Mouse (Mus musculus) Patski (cell line): ENCODE measurements around the gene Gm27021. TPM values are rescaled to one million over a fixed set of nuclear protein-coding genes. Genes with fewer than 3 reads are reported as not detected.

Experiments
- ATAC-seq: fragments of 100-300 bp; one replicate; pipeline ENCODE4 v1.8.0; 2021
- CTCF ChIA-PET: fragments of 350-600 bp; sonication (Branson Sonifier 250); formaldehyde crosslinking; loops from one replicate; lab custom pipeline; 2022; ENCODE audit warnings: inconsistent platforms; lab: Charles Lee
- POLR2A ChIA-PET: fragments of 350-600 bp; sonication (Branson Sonifier 250); formaldehyde crosslinking; loops from one replicate; lab custom pipeline; 2022; ENCODE audit warnings: antibody characterized with exemption, inconsistent platforms; lab: Charles Lee
- DNase-seq: peaks from one replicate; pipeline ENCODE4 v3.0.0-alpha.2; 2011; ENCODE audit warnings: low read depth, low spot score
- H3K27me3 ChIP-seq: fragments of 371-371 bp; one replicate; pipeline ENCODE4 v1.5.1; 2021
- CTCF ChIP-seq: fragments of 100-300 bp; IDR thresholded peaks from one replicate; pipeline ENCODE4 v1.5.1; 2021
- in situ Hi-C: fragments of 300-500 bp; cut with MboI; formaldehyde crosslinking; loops from 3 replicates; pipeline ENCODE4 v1.11.1; 2018; ENCODE audit warnings: low pct_unique_long_range_greater_than_20kb, mixed read lengths
- polyA plus RNA-seq: library from polyadenylated mRNA; unstranded; gene quantifications from one replicate; pipeline ENCODE4 v1.2.3, GENCODE M21; 2021

The Gm27021 gene
- polyA plus RNA-seq, 1 experiment from 2014 or later = 1.4 TPM

DNA sequence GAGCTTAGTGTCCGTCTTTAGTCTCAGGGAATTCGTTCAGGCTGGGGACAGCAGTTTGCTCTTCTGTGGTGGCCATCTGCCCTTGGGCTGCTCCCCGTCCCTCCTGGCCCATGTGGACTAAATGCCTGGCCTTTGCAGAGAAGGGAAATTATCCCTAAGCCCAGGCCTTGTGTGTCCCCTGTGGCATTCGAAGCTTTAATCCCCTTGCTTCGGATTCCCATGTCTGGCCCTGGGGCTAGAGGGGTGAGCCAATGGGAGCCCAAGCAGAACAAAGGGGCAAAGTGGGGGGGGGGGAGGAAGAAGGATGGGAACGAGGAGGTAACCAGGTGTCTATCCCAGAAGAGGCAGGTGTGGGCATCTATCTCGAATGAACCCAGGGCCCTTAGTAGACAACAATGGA lies 20.3 kb downstream of the Gm27021 start, which contains the start of gene 1190005I06Rik:
1190005I06Rik (minus strand) TSS at position 101 of the 400 bp plus-strand sequence.
- ATAC-seq (no peak), DNase-seq (no peak)
- ChIA-PET POLR2A (no interaction called here), CTCF (no interaction called here)
- TF ChIP-seq CTCF = no peak
- in situ Hi-C loops = no loop called here
- H3K27me3 ChIP-seq = no peaks in the 10 kb centered on the region

DNA sequence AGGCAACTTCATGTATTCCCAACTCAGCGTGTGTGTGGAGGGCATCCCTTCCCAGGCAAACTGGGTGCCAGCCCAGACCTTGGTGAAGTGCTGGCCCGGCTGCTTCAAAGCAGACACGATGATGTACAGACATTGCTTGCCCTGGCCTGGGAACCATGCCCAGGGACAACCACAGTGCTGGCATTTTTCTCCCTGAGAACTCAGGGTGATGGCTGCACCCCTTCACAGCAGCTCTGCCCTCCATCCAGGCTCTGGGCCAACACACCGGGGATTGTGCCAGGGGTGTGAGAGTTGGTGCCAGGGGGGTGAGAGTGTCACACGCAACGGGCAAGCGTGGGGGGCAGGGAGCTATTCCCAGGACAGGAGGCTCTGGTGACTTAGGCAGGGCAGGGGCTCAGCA lies 23.2 kb downstream of the Gm27021 start:
- TF ChIP-seq CTCF = no peak
- ChIA-PET POLR2A (no interaction called here), CTCF (interaction anchor here (1.1 to 2.1 kb wide), 2 partner anchors 21 to 27 kb away, joined by 3 to 7 read pairs; no protein-coding TSS in a partner anchor)
- in situ Hi-C loops = no loop called here
- peak; percentile 72 for ATAC-seq
- no peaks in the 10 kb centered on the region for H3K27me3 ChIP-seq
- DNase-seq = peak; percentile 55

DNA sequence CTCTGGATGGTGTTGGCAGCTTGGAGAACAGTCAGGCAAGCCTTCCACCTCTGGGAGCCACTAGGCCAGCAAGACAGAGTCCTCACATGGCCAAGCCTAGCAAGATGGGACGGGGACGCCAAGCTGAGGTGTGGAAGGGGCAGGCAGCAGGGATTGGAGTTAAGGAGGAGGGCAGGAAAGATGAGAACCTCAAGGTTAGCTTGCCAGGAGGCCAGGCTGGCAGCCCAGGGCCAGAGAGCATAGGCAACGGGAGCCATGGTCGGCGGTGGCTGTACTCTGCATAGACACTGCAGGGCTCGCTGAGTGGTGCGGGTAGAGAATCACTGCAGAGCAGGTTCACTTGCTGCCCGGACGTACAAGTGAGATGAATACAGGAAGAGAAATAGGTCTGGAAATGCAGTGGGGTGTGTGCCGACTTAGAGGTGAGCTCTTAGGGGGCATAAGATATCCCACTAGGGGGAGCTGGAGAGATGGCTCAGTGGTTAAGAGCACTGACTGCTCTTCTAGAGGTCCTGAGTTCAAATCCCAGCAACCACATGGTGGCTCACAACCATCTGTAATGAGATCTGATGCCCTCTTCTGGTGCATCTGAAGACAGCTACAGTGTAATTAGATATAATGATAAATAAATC lies 25.7 kb downstream of the Gm27021 start:
- ATAC-seq = no peak
- no peak for DNase-seq
- POLR2A ChIA-PET = no interaction called here
- in situ Hi-C loops = no loop called here
- TF ChIP-seq CTCF = no peak
- H3K27me3 ChIP-seq = no peaks in the 10 kb centered on the region
- CTCF ChIA-PET = no interaction called here

DNA sequence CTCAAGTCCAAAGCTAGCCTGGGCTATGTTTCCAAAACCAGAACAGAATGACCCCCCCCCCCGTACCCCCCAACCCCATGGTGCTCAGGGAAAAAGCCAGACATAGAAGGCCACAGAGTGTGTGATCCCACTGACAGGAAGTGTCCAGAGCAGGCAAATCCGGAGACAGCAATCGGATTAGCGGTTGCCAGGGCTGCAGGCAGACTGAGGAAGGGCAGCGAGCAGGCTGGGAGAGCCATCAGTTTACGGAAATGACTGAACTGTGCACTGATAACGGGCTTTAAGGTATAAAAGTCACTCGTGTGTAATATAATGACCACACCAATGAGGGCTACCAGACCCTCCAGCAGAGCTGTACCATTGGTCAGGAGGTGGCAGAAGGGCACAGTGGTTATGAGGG lies 26.6 kb downstream of the Gm27021 start:
- in situ Hi-C loops = no loop called here
- POLR2A ChIA-PET = no interaction called here
- ATAC-seq (no peak), DNase-seq (no peak)
- no peak for TF ChIP-seq CTCF
- H3K27me3 ChIP-seq = no peaks in the 10 kb centered on the region
- CTCF ChIA-PET = no interaction called here

DNA sequence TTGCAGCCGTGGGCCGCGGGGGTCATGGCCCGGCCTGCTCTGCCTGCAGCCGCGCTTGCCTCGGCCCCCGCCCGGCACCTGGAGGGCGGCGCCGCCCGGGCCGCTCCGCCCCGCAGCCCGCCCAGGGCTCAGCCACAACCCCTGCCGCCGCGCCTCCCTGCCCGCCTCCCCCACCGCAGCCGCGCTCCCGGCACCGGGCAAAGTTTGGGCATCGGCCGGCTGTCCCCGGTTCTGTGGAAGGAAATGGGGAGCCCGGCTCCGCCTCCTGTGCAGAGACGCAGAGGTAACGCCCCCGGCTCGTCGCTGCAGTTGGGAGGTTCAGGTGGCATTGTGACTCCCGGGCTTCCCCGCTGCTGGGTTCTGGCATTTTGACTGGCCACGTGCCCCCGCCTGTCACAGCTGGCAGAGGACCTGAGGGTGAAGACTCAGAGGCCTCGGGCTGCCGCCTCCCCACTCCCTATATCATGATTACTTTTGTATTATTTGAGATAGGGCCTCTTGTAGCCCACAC lies 33.5 kb downstream of the Gm27021 start:
- DNase-seq (no peak), ATAC-seq (peak; percentile 33)
- CTCF ChIA-PET = no interaction called here
- TF ChIP-seq CTCF = no peak
- in situ Hi-C loops = no loop called here
- no peaks in the 10 kb centered on the region for H3K27me3 ChIP-seq
- POLR2A ChIA-PET = interaction anchor here (1.3 kb wide), 1 partner anchor 18 kb away, joined by 3 read pairs; no protein-coding TSS in a partner anchor

DNA sequence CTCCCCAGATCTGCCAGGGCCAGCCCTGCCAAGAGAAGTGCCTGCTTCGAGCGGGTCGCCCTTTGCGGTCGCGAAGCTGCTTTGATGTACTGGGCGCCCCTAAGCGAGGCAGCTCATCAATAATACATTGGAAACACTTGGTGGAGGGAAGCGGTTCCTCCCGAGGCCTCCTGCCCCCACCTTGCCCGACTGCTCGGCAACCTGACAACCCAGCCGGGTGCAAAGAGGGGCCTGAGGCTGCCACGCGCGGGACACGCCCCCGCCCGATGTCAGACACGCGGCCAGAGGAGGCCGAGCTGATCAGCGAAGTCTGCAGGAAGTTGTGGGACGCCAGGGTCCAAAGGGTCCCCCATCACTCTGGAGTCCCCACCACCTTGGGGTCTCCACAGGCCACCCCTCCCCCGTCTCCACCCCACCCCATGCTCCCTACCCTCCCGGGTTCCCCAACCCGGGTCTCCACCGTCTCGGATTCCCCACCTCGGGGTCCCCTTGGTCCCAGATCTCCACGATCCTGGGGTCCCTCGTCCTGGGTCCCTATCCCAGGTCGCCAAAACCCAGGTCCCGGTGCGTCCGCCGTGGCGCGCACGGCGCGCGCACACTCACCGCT lies 34.1 kb downstream of the Gm27021 start:
- no peak for DNase-seq
- CTCF ChIA-PET = no interaction called here
- no peak for ATAC-seq
- in situ Hi-C loops = no loop called here
- no peak for TF ChIP-seq CTCF
- POLR2A ChIA-PET = interaction anchor here (1.3 kb wide), 1 partner anchor 19 kb away, joined by 3 read pairs; no protein-coding TSS in a partner anchor
- H3K27me3 ChIP-seq = no peaks in the 10 kb centered on the region

- no peak for TF ChIP-seq CTCF
- ChIA-PET POLR2A (no interaction called here), CTCF (no interaction called here)
- no peak for DNase-seq
- no peaks in the 10 kb centered on the region for H3K27me3 ChIP-seq
- in situ Hi-C loops = no loop called here
- ATAC-seq = no peak
Measured at GRCm38 (mm10) chr8:120632969-120633664, 34.8 kb downstream of the Gm27021 start.

- no peak for TF ChIP-seq CTCF
- POLR2A ChIA-PET = no interaction called here
- no peak for ATAC-seq
- in situ Hi-C loops = no loop called here
- CTCF ChIA-PET = no interaction called here
- no peaks in the 10 kb centered on the region for H3K27me3 ChIP-seq
- DNase-seq = no peak
Measured at GRCm38 (mm10) chr8:120631441-120632375, 36.2 kb downstream of the Gm27021 start.

- DNase-seq (no peak), ATAC-seq (no peak)
- in situ Hi-C loops = no loop called here
- ChIA-PET CTCF (no interaction called here), POLR2A (no interaction called here)
- no peaks in the 10 kb centered on the region for H3K27me3 ChIP-seq
- no peak for TF ChIP-seq CTCF
Measured at GRCm38 (mm10) chr8:120630848-120631247, 37.0 kb downstream of the Gm27021 start.

- POLR2A ChIA-PET = no interaction called here
- H3K27me3 ChIP-seq = no peaks in the 10 kb centered on the region
- CTCF ChIA-PET = no interaction called here
- TF ChIP-seq CTCF = no peak
- no peak for ATAC-seq
- in situ Hi-C loops = no loop called here
- no peak for DNase-seq
Measured at GRCm38 (mm10) chr8:120630031-120630430, 37.8 kb downstream of the Gm27021 start.
